Mouse (Mus musculus): ENCODE data around the gene Sat2. TPM values are rescaled to one million over a fixed set of nuclear protein-coding genes. Genes with fewer than 3 reads are reported as not detected.

Sat2 gene
- total and polyA plus RNA-seq, 3 experiments: not detected

DNA sequence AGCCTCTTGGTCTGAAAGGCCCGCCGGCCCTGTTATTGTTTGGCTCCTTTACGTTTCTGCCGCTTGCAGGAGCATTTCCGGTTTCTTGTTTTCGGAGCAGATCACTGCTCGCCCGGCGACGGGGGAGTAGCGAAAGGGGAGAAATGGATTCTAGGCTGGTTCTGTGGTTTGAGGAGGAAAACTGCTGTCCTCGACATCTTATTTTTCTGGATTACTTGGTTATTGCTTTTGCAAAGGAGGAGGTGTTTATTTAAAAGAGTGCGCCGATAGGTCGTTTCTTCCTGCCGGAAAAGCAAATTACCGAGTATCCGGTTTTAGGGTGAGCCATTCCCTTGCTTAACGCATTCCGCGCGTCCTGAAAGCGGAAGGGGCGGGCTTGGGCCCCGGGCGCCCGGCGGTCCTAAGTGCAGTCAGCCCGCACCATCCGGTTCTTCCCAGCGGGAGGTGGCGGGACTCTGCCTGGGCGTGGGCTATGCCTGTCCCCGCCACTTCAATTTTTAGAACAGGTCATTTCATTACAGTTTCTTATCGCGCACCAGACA is 40.6 kb upstream of the Sat2 start:
- peak; percentile 94 for DNase-seq (ENCODE audit: extremely low read depth)
- no peaks in the 10 kb centered on the region for H3K9me3 ChIP-seq (replicated peaks; ENCODE audit: low read length)
- TF ChIP-seq CHD2 (IDR thresholded peaks at IDR 0.05; ENCODE audit: low read length): no peak
- peak; percentile 97 for TF ChIP-seq SIN3A (IDR thresholded peaks at IDR 0.05; ENCODE audit: low read length)
- TF ChIP-seq USF2 (conservative IDR thresholded peaks at IDR 0.05; ENCODE audit: low read depth, low read length): no peak
- TF ChIP-seq ETS1 (conservative IDR thresholded peaks at IDR 0.05; ENCODE audit: low read depth, low read length): no peak; the same call in 1 of the 2 replicates
- no peak for TF ChIP-seq RCOR1 (conservative IDR thresholded peaks at IDR 0.05; ENCODE audit: low read depth, low read length)
- TF ChIP-seq ELF1 (IDR thresholded peaks at IDR 0.05; ENCODE audit: low read depth, low read length): peak; percentile 86
- TF ChIP-seq SMC3 (IDR thresholded peaks at IDR 0.05; ENCODE audit: low read depth, low read length): no peak
- no peak for TF ChIP-seq ZC3H11A (IDR thresholded peaks at IDR 0.05; ENCODE audit: low read depth, low read length)
- TF ChIP-seq UBTF (IDR thresholded peaks at IDR 0.05; ENCODE audit: low read depth, low read length): no peak; the same call in none of the 2 replicates
- peak; percentile 84; the same call in 1 of the 2 replicates for TF ChIP-seq E2F4 (IDR thresholded peaks at IDR 0.05; ENCODE audit: insufficient replicate concordance, low read depth, low read length)
- peak; percentile 87 for TF ChIP-seq HCFC1 (IDR thresholded peaks at IDR 0.05; ENCODE audit: low read depth, low read length)
- peak; percentile 13; the same call in 1 of the 2 replicates for TF ChIP-seq NELFE (IDR thresholded peaks at IDR 0.05; ENCODE audit: low read depth, low read length)
- no peak for TF ChIP-seq NRF1 (IDR thresholded peaks at IDR 0.05; ENCODE audit: low read depth, low read length)
- no peak for TF ChIP-seq ZKSCAN1 (IDR thresholded peaks at IDR 0.05; ENCODE audit: borderline replicate concordance, low read depth, low read length)
- peak; percentile 98 for TF ChIP-seq CHD1 (IDR thresholded peaks at IDR 0.05; ENCODE audit: low read depth, low read length)
- TF ChIP-seq EP300 (IDR thresholded peaks at IDR 0.05; ENCODE audit: low read length): peak; percentile 57; the same call in 1 of the 2 replicates
- TF ChIP-seq MEF2A (IDR thresholded peaks at IDR 0.05; ENCODE audit: borderline replicate concordance, low read depth, low read length): peak; percentile 63
- TF ChIP-seq RAD21 (IDR thresholded peaks at IDR 0.05; ENCODE audit: low read depth, low read length): no peak
- TF ChIP-seq CTCF (conservative IDR thresholded peaks at IDR 0.05 in 1 of 2, IDR thresholded peaks at IDR 0.05 in 1 of 2; ENCODE audit: low read depth in 2 of 2, low read length in 2 of 2): no peak
- TF ChIP-seq POLR2AphosphoS2 (IDR thresholded peaks at IDR 0.05; ENCODE audit: low read depth, low read length): peak; percentile 28; the same call in 1 of the 2 replicates
- no peak for TF ChIP-seq ZNF384 (IDR thresholded peaks at IDR 0.05; ENCODE audit: low read depth, low read length)
- TF ChIP-seq JUN (IDR thresholded peaks at IDR 0.05; ENCODE audit: insufficient read depth, low read depth, low read length): no peak
- TF ChIP-seq TBP (conservative IDR thresholded peaks at IDR 0.05; ENCODE audit: low read depth, low read length): peak; percentile 82; the same call in 1 of the 2 replicates
- TF ChIP-seq GABPA (IDR thresholded peaks at IDR 0.05; ENCODE audit: insufficient replicate concordance, low read depth, low read length): no peak; the same call in 1 of the 2 replicates
- peak; percentile 83; the same call in 1 of the 2 replicates for TF ChIP-seq KAT2A (IDR thresholded peaks at IDR 0.05; ENCODE audit: insufficient replicate concordance, low read length)
- TF ChIP-seq USF1 (IDR thresholded peaks at IDR 0.05; ENCODE audit: low read depth, low read length): no peak
- no peak for TF ChIP-seq MAZ (IDR thresholded peaks at IDR 0.05; ENCODE audit: low read depth, low read length)
- TF ChIP-seq MYC (IDR thresholded peaks at IDR 0.05; ENCODE audit: low read depth, low read length): peak; percentile 25; the same call in 1 of the 2 replicates
- TF ChIP-seq MAX (IDR thresholded peaks at IDR 0.05; ENCODE audit: low read length): peak; percentile 70
- peak; percentile 3; the same call in 1 of the 2 replicates for TF ChIP-seq BHLHE40 (IDR thresholded peaks at IDR 0.05; ENCODE audit: low read depth, low read length)
- TF ChIP-seq MXI1 (IDR thresholded peaks at IDR 0.05; ENCODE audit: low read depth, low read length): peak; percentile 85
- TF ChIP-seq PAX5 (IDR thresholded peaks at IDR 0.05; ENCODE audit: low read length): no peak
- TF ChIP-seq ZMIZ1 (IDR thresholded peaks at IDR 0.05; ENCODE audit: low read depth, low read length): peak; percentile 62; the same call in 1 of the 2 replicates
- TF ChIP-seq IRF4 (IDR thresholded peaks at IDR 0.05; ENCODE audit: low read depth, low read length): peak; percentile 82
- TF ChIP-seq JUND (conservative IDR thresholded peaks at IDR 0.05; ENCODE audit: low read depth, low read length): no peak
- TF ChIP-seq POLR2A (IDR thresholded peaks at IDR 0.05; ENCODE audit: low read depth, low read length): no peak; the same call in none of the 2 replicates
- no peak; the same call in 1 of the 2 replicates for TF ChIP-seq TCF12 (IDR thresholded peaks at IDR 0.05; ENCODE audit: low read depth, low read length)
- no peak for TF ChIP-seq MAFK (IDR thresholded peaks at IDR 0.05; ENCODE audit: insufficient replicate concordance, low read length)
- peak overlapping the region; percentile 81 to 99 (median 95) for H3K4me3 ChIP-seq (replicated peaks in 1 of 3; ENCODE audit: low read depth in 2 of 3, low read length in 2 of 3, poor library complexity in 1 of 3)
- peak overlapping the region; percentile 89 for H3K27ac ChIP-seq (ENCODE audit: insufficient read depth, low read depth)
- H3K79me2 ChIP-seq (replicated peaks; ENCODE audit: control insufficient read depth, extremely low read depth, insufficient read depth, poor library complexity, severe bottlenecking): peaks cover 84% of the 10 kb centered on the region
- H3K27me3 ChIP-seq (replicated peaks): no peaks in the 10 kb centered on the region
- in situ Hi-C loops (cut with MboI; ENCODE audit: low pct_ligation_motif_present, low pct_unique_long_range_greater_than_20kb, low sequenced_read_pairs): no loop called here
- H3K9ac ChIP-seq (ENCODE audit: insufficient read depth, low read depth): peak overlapping the region; percentile 99
- peaks cover 19 to 61% of the 10 kb centered on the region in 2 experiments for H3K4me1 ChIP-seq (ENCODE audit: control insufficient read depth in 1 of 2, insufficient read depth in 2 of 2)
- H3K4me2 ChIP-seq (ENCODE audit: insufficient read depth, low read depth, poor library complexity, severe bottlenecking): peak overlapping the region; percentile 96; the same call in 1 of the 2 replicates
- dilution Hi-C loops (cut with MboI; ENCODE audit: extremely low pct_ligation_motif_present, extremely low pct_unique_long_range_greater_than_20kb, low sequenced_read_pairs): no loop called here
- peaks cover 19 to 48% of the 10 kb centered on the region in 2 experiments for H3K36me3 ChIP-seq (replicated peaks in 1 of 2; ENCODE audit: control insufficient read depth in 1 of 2, insufficient read depth in 1 of 2, low read length in 1 of 2)

Data from CH12.LX (cell line).